In genomic region chr19:18817425-18817824, GRCm38 (mm10) we compare ENCODE assay signal across 24 mouse cellular contexts.
A peak's percentile ranks its signal among the peaks of the same experiment; 100 is the strongest.
DNase-seq lines count a peak whose midpoint lies in the region; ATAC-seq and TF ChIP-seq lines count a peak whose summit lies in the region.
"Had no signal": no experiment of that assay in that cellular context is flagged by ENCODE, and none has a peak within 500 bp of the region (broad histone marks: within the 10 kb centered on the region; RNA-seq: fewer than 3 reads in every experiment).

No protein-coding gene starts in this region.

- in situ Hi-C loops in CH12.LX (cut with MboI; ENCODE audit: low pct_ligation_motif_present, low pct_unique_long_range_greater_than_20kb, low sequenced_read_pairs) = no loop called here

- H3K9ac ChIP-seq in liver, postnatal 0 days (replicated peaks) = no peak overlapping the region
- H3K9ac ChIP-seq in liver, embryonic 12.5 days = no peak overlapping the region
- no peak overlapping the region for H3K9ac ChIP-seq in CH12.LX (ENCODE audit: insufficient read depth, low read depth)
- no peak overlapping the region for H3K9ac ChIP-seq in MEL (ENCODE audit: control insufficient read depth, low read depth, low read length, poor library complexity, severe bottlenecking)
- H3K9ac ChIP-seq: hindbrain, embryonic 15.5 days; lung, embryonic 15.5 days; neural tube, embryonic 12.5 days; stomach, embryonic 15.5 days had no signal

- dilution Hi-C loops in CH12.LX (cut with MboI; ENCODE audit: extremely low pct_ligation_motif_present, extremely low pct_unique_long_range_greater_than_20kb, low sequenced_read_pairs) = no loop called here

- H3K4me3 ChIP-seq in liver, postnatal 0 days (ENCODE audit: low read depth, low read length) = no peak overlapping the region
- H3K4me3 ChIP-seq in liver, embryonic 12.5 days = no peak overlapping the region
- no peak overlapping the region for H3K4me3 ChIP-seq in CH12.LX (replicated peaks in 1 of 3; ENCODE audit: low read depth in 2 of 3, low read length in 2 of 3, poor library complexity in 1 of 3)
- H3K4me3 ChIP-seq in MEL (ENCODE audit: control insufficient read depth in 1 of 2, insufficient read depth in 1 of 2, low read depth in 2 of 2, low read length in 2 of 2) = no peak overlapping the region
- H3K4me3 ChIP-seq: erythroblast, embryonic 14.5 days; hindbrain, embryonic 15.5 days; lung, embryonic 15.5 days; neural tube, embryonic 12.5 days; stomach, embryonic 15.5 days had no signal

- no peak for TF ChIP-seq EP300 in liver, postnatal 0 days (IDR thresholded peaks at IDR 0.05; ENCODE audit: low read depth)
- TF ChIP-seq EP300 in CH12.LX (IDR thresholded peaks at IDR 0.05; ENCODE audit: low read length) (no peak), MEL (IDR thresholded peaks at IDR 0.05; ENCODE audit: low read depth in 1 of 2, low read length in 2 of 2) (no peak)

- ATAC-seq in liver, postnatal 0 days = no peak
- ATAC-seq in liver, embryonic 12.5 days = no peak
- ATAC-seq: forebrain, embryonic 14.5 days had no signal

- no peaks in the 10 kb centered on the region for H3K36me3 ChIP-seq in liver, postnatal 0 days (replicated peaks; ENCODE audit: insufficient read depth, low read length)
- no peaks in the 10 kb centered on the region for H3K36me3 ChIP-seq in liver, embryonic 12.5 days
- H3K36me3 ChIP-seq in CH12.LX (replicated peaks in 1 of 2; ENCODE audit: control insufficient read depth in 1 of 2, insufficient read depth in 1 of 2, low read length in 1 of 2) = no peaks in the 10 kb centered on the region
- no peaks in the 10 kb centered on the region for H3K36me3 ChIP-seq in MEL (ENCODE audit: control insufficient read depth in 1 of 2, insufficient read depth in 2 of 2, low read length in 2 of 2)
- H3K36me3 ChIP-seq: G1E; hindbrain, embryonic 15.5 days; lung, embryonic 15.5 days; neural tube, embryonic 12.5 days; stomach, embryonic 15.5 days had no signal

- H3K9me3 ChIP-seq in liver, postnatal 0 days (ENCODE audit: low read length) = no peaks in the 10 kb centered on the region
- H3K9me3 ChIP-seq in liver, embryonic 12.5 days (replicated peaks) = no peaks in the 10 kb centered on the region
- H3K9me3 ChIP-seq in CH12.LX (replicated peaks; ENCODE audit: low read length) (no peaks in the 10 kb centered on the region), MEL (replicated peaks; ENCODE audit: insufficient read depth, low read length) (no peaks in the 10 kb centered on the region)
- H3K9me3 ChIP-seq: G1E; hindbrain, embryonic 15.5 days; lung, embryonic 15.5 days; neural tube, embryonic 12.5 days; stomach, embryonic 15.5 days had no signal

- H3K79me2 ChIP-seq in CH12.LX (replicated peaks; ENCODE audit: control insufficient read depth, extremely low read depth, insufficient read depth, poor library complexity, severe bottlenecking) (no peaks in the 10 kb centered on the region), MEL (ENCODE audit: control insufficient read depth, insufficient read depth, low read length, poor library complexity) (no peaks in the 10 kb centered on the region)

- WGBS in liver, postnatal 0 days (ENCODE audit: insufficient replicate concordance) = 64% methylated on average over 2 of the region's 2 CpGs
- 63% methylated on average over 2 of the region's 2 CpGs for WGBS in liver, embryonic 12.5 days (ENCODE audit: insufficient replicate concordance)

- TF ChIP-seq RAD21 in CH12.LX (IDR thresholded peaks at IDR 0.05; ENCODE audit: low read depth, low read length) (peak; percentile 64), MEL (IDR thresholded peaks at IDR 0.05; ENCODE audit: low read depth, low read length) (peak; percentile 63)

- no peak overlapping the region for H3K27ac ChIP-seq in liver, postnatal 0 days (ENCODE audit: low read depth)
- no peak overlapping the region for H3K27ac ChIP-seq in liver, embryonic 12.5 days
- H3K27ac ChIP-seq in CH12.LX (ENCODE audit: insufficient read depth, low read depth) (no peak overlapping the region), MEL (ENCODE audit: control insufficient read depth, low read depth, low read length) (no peak overlapping the region)
- H3K27ac ChIP-seq: hindbrain, embryonic 15.5 days; lung, embryonic 15.5 days; neural tube, embryonic 12.5 days; stomach, embryonic 15.5 days had no signal

- TF ChIP-seq CTCF in liver, postnatal 0 days (IDR thresholded peaks at IDR 0.05; ENCODE audit: low read depth) = peak; percentile 25; the same call in 1 of the 2 replicates
- peak in 1 of 2 experiments; percentile 62; a peak in 2 of 4 replicates for TF ChIP-seq CTCF in CH12.LX (conservative IDR thresholded peaks at IDR 0.05 in 1 of 2, IDR thresholded peaks at IDR 0.05 in 1 of 2; ENCODE audit: low read depth in 2 of 2, low read length in 2 of 2)
- peak; percentile 10 to 55 (median 26); a peak in 4 of 6 replicates for TF ChIP-seq CTCF in MEL (IDR thresholded peaks at IDR 0.05 in 2 of 3, conservative IDR thresholded peaks at IDR 0.05 in 1 of 3; ENCODE audit: control insufficient read depth in 1 of 3, insufficient read depth in 1 of 3, low read depth in 2 of 3, low read length in 3 of 3, poor library complexity in 1 of 3, severe bottlenecking in 1 of 3)

- TF ChIP-seq POLR2A in CH12.LX (IDR thresholded peaks at IDR 0.05; ENCODE audit: low read depth, low read length) = no peak
- no peak for TF ChIP-seq POLR2A in MEL (IDR thresholded peaks at IDR 0.05; ENCODE audit: control insufficient read depth in 1 of 2, insufficient read depth in 1 of 2, low read depth in 1 of 2, low read length in 2 of 2, poor library complexity in 1 of 2)

- H3K4me1 ChIP-seq in liver, postnatal 0 days (ENCODE audit: insufficient read depth) = no peaks in the 10 kb centered on the region
- H3K4me1 ChIP-seq in liver, embryonic 12.5 days = no peaks in the 10 kb centered on the region
- H3K4me1 ChIP-seq in CH12.LX (ENCODE audit: control insufficient read depth in 1 of 2, insufficient read depth in 2 of 2) (no peaks in the 10 kb centered on the region), MEL (ENCODE audit: control insufficient read depth in 1 of 2, insufficient read depth in 2 of 2, low read length in 2 of 2) (no peaks in the 10 kb centered on the region)
- H3K4me1 ChIP-seq: hindbrain, embryonic 15.5 days; lung, embryonic 15.5 days; neural tube, embryonic 12.5 days; stomach, embryonic 15.5 days had no signal

- H3K4me2 ChIP-seq in liver, postnatal 0 days (ENCODE audit: low read depth, low read length) = no peak overlapping the region
- no peak overlapping the region for H3K4me2 ChIP-seq in liver, embryonic 12.5 days
- H3K4me2 ChIP-seq in CH12.LX (ENCODE audit: insufficient read depth, low read depth, poor library complexity, severe bottlenecking) = no peak overlapping the region
- H3K4me2 ChIP-seq: heart, embryonic 11.5 days; hindbrain, embryonic 15.5 days; lung, embryonic 15.5 days; midbrain, embryonic 11.5 days; neural tube, embryonic 12.5 days; stomach, embryonic 15.5 days had no signal

- H3K27me3 ChIP-seq in liver, postnatal 0 days (ENCODE audit: insufficient read depth, low read length) = no peaks in the 10 kb centered on the region
- H3K27me3 ChIP-seq in liver, embryonic 12.5 days (replicated peaks) = no peaks in the 10 kb centered on the region
- H3K27me3 ChIP-seq in CH12.LX (replicated peaks) = no peaks in the 10 kb centered on the region
- H3K27me3 ChIP-seq in MEL (ENCODE audit: control insufficient read depth in 1 of 2, insufficient read depth in 2 of 2, low read length in 2 of 2) = peaks cover 0 to 2% of the 10 kb centered on the region in 2 experiments; a peak in 2 of 4 replicates
- H3K27me3 ChIP-seq: hindbrain, embryonic 15.5 days; lung, embryonic 15.5 days; neural tube, embryonic 12.5 days; stomach, embryonic 15.5 days had no signal

- DNase-seq in liver, postnatal 0 days = no peak
- DNase-seq in CH12.LX (ENCODE audit: extremely low read depth) = peak; percentile 39
- peak; percentile 28 for DNase-seq in MEL (ENCODE audit: low read depth, low spot score)
- peak; percentile 46 for DNase-seq in induced T-regulatory cell, adult 2 months (ENCODE audit: low read depth)
- DNase-seq in right cerebral cortex, postnatal 4 days = no peak
- no peak for DNase-seq in cerebellum, adult 9-11 months
- DNase-seq: cerebellum, adult 11 months; cerebellum, postnatal 25 days; gastrocnemius, postnatal 36 days; heart, postnatal 36 days; kidney, adult 18-20 months; kidney, postnatal 4 days; liver; thymus, adult 2 months had no signal

TF ChIP-seq in CH12.LX, 34 proteins besides CTCF, POLR2A, EP300 and RAD21:
- TF ChIP-seq SMC3 (IDR thresholded peaks at IDR 0.05; ENCODE audit: low read depth, low read length) = peak; percentile 46
- TF ChIP-seq KAT2A (IDR thresholded peaks at IDR 0.05; ENCODE audit: insufficient replicate concordance, low read length) = no peak

TF ChIP-seq in MEL, 35 proteins besides CTCF, POLR2A, EP300 and RAD21:
- peak; percentile 30; the same call in 1 of the 2 replicates for TF ChIP-seq ZC3H11A (IDR thresholded peaks at IDR 0.05; ENCODE audit: low read depth, low read length)
- peak; percentile 55 for TF ChIP-seq SMC3 (IDR thresholded peaks at IDR 0.05; ENCODE audit: low read depth, low read length)
- TF ChIP-seq ZMIZ1 (IDR thresholded peaks at IDR 0.05; ENCODE audit: low read depth, low read length) = no peak
- no peak for TF ChIP-seq CHD1 (IDR thresholded peaks at IDR 0.05; ENCODE audit: low read depth, low read length)
- no peak for TF ChIP-seq MYC (IDR thresholded peaks at IDR 0.05; ENCODE audit: low read depth, low read length)

Comparison
In these comparisons a context has a peak if more than half of its experiments do, and no peak if none do; other contexts are left out.
1. DNase-seq: peak in CH12.LX (single experiment), MEL (single experiment) and induced T-regulatory cell, adult 2 months (single experiment); none in liver, postnatal 0 days (single experiment), right cerebral cortex, postnatal 4 days (single experiment) and cerebellum, adult 9-11 months (single experiment).